Mouse (Mus musculus) skeletal muscle tissue, postnatal 0 days (tissue): ENCODE data around the gene Rps6kb2. TPM values are rescaled to one million over a fixed set of nuclear protein-coding genes. Genes with fewer than 3 reads are reported as not detected.

Source experiments
- polyA plus RNA-seq: library from polyadenylated mRNA; unstranded; fragments of >200 nt; fragmentation: Nextera tagmentation; extraction: Ambion mirVana; gene quantifications from 2 replicates; pipeline ENCODE4 v1.2.1, GENCODE M21; 2015

Gene Rps6kb2
- polyA plus RNA-seq = 42.6 and 42.9 TPM in 2 replicates

DNA sequence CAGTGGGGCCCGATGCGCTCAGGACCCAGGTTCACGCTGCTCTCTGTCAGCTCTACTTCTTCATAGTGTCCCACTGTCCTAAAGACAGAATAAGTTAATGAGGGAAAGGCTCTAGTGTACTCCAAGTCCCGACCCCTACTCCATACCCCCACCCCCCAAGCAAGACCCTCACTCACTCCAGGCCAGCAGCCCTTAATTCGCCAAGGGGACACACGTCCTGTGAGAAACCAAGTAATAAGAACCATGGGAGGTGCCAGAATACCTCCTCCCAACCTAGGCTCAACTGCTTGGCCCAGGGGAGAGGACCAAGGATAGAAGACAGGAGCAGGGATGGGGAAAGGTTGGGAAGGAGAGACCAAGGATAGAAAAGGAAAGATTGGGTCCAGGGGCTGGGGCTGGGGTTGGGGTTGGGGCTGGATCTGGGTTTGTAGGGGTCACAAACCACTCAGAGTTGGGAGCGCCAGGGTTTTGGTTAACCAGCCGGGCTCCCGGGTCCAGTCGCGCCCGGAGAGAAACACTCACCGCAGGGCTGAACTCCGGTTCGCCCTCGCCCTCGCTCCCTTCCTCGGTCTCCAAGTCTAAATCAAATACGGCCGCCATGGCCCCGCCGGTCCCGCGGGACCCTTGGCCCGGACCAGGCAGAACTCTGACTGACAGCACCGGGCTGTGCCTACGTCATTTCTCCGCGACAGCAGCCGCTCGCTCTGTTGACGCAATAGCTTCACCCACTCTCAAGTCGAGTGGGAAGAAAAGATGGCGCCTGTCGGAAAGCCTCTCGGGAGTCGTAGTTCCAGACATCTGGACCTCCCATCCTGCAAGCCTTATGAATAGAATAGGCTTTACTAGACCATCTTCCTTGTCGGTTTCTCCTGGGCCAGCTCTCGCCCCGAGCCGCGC, at the start of gene Rps6kb2:
TSS of gene Rps6kb2 (minus strand) at position 709 of the 897 bp plus-strand sequence.

DNA sequence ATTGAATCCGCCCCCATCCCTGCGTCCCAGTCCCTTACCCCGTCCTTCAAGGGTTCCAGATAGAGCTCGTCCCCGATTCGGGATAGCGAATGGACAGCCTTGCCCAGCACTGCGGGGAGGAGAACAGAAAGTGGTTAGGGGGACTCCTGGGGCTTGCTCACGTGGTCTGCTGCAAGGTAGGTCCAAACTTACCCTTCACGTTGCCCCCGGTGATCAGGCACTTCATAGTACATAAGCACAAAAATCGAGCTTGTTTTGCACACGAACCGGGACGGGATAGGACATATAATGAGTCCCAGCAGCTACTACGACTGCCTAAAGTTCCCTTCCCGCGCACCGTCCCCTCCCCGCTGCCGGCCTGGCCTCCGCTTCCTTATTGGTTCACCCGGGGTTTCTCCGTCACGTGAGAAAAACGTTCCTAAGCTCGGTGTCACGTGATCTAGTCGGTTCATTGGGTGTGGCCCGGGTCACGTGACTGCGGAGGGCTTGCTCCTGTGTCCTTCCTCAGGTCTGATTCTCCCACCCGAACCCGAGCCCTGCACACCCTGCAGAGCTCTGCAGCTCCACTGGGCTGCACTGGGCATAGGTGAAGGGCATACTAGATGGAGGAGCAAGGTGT, 38.2 kb upstream of the Rps6kb2 start, which contains the start of gene Rad9a:
TSS of gene Rad9a (minus strand) at position 372 of the 619 bp plus-strand sequence.

DNA sequence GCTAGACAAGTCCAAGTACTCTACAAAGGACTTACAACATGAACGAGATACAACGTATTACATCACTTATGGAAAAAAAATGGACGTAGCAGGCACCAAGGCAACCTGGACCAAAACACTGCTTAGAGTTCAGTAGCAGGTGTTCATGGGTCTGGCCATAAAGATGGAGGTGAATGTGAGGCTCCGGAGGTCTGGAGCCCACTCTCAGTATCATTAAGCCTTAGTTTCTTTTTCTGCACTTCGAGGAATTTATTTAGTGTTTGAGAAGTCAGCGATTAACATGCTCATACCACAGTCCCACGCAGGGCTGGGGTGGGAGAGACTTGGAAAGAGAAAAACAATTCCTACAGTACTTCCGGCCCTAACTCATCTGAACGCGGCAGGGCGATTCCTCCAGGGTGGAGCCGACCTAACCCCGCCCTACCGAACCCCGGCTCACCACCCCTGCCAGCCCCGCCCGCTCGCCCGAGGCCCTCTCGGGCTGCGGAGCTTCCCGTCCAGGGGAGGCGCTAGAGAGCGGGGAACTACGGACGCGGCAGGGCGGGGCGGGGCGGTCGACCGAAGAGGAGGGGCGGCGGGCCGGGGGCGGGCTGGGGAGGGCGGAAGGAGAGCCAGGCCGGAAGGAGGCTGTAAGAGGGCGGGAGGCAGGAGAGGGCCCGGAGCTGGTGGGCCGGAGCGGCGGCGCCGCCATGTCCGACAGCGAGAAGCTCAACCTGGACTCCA, 28.5 kb upstream of the Rps6kb2 start, which contains the start of gene Ppp1ca:
TSS of gene Ppp1ca (plus strand) at position 538 of the 723 bp plus-strand sequence.

DNA sequence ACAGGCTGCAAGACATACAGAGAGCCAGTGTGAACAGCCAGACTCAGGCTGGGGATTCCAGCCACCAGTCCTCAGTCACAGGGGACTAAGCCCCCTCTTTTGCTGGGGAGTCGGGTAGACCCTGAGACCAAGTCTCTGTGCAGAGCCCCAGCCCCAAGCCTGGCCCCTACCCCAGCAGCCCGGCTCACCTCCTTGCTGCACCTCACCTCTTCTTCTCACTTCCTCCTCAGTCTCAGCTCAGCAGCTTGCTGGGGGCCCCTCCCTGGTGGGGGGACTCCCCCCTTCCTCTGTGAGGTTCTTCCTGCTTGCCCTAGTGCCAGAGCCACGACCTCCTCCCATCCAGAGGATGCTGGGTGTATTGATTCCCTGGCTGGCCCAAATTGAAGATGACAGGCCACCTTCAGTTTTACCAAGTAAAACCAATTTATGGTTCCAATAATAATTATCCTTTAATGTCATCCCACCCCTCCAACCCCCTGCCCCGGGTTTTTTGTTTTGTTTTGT, 27.7 kb upstream of the Rps6kb2 start, which contains the start of gene Tbc1d10c:
TSS of gene Tbc1d10c (minus strand) at position 454 of the 504 bp plus-strand sequence.

DNA sequence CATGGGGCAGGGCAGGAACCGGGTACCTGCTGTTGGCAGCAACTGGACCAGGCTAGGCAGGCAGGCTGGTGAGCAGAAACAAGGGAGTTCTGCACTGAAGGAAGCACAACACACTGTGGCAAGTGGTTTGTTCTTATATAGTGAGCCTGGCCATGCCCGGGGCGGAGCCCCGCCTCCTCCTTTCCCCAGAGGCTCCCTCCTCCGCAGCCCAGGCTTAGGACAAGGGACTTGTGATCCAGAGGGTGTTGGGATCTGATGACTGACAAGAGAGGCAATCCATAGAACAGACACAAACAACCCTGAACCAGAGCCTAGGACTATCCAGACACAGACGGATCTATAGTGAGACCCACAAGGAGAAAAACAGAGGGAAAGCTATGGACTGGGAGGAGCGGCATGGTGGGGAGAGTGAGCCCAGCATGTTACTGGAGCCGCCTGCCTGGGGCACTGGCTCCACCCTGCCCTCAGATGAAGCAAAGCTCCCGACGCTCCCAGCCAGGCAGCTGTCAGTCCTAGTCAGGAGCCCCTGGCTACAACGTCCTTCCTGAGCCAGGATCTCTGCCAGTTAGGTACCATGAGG, 12.3 kb upstream of the Rps6kb2 start, which contains the start of gene Carns1:
TSS of gene Carns1 (minus strand) at position 112 of the 580 bp plus-strand sequence.

DNA sequence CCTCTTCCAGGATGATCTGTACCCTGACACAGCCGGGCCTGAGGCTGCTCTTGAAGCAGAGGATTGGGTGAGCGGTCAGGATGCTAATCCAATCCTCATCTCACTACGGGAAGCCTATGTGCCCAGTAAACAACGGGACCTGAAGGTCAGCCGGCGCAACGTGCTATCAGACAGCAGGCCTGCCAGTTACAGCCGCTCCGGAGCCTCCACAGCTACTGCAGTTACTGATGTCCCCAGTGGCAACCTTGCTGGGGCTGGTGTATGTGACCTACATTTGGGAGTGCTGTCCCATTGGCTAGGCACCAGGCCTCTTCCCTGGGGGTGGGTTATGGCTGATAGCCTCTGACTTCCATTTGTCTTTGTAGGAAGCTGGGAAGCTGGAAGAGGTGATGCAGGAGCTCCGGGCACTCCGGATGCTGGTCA, 9.9 kb downstream of the Rps6kb2 start, which contains the start of gene Ptprcap:
TSS of gene Ptprcap (plus strand) at position 373 of the 423 bp plus-strand sequence.

DNA sequence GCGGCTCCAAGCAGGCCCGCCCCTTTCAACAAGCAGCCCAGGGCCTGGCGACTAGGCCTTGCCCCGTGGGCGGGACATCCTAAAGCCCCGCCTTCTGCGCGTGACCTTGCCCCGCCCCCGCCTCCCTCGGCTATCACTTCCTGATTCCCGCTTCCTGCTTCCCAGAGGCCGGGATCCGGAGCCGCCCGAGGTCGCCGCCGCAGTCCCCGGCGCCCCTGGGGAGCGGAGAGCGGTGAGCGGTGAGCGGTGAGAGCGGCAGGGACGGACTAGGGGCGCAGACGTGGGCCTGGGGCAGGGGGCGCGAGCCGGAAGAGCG, 14.7 kb downstream of the Rps6kb2 start, which contains the start of gene Coro1b:
TSS of gene Coro1b (plus strand) at position 129 of the 316 bp plus-strand sequence.

DNA sequence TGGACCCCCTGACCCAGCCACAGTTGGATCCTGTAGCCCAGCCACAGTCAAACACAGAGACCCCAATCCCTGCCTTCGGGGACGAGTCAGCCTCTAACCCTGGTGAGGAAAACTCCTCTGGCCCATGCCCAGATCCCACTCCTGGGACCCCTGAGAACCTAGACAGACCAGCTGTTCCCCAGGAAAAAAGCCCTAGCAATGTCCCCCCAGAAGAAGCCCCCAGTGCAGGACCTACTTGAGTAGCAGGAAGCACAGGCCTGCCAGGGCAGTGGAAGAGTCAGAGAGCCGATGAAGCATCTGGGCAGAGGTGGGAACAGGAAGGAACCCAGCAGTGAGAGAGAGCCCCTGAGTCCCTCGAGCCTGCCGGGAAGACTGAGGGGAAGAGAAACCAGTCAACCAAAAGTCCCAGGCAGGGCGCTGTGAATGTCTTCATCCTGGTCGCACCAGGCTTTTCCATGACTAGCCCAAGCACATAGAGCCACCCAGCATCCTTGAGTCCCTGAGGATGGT, 19.3 kb downstream of the Rps6kb2 start, which contains the start of gene Cabp4:
TSS of gene Cabp4 (minus strand) at position 275 of the 510 bp plus-strand sequence.

DNA sequence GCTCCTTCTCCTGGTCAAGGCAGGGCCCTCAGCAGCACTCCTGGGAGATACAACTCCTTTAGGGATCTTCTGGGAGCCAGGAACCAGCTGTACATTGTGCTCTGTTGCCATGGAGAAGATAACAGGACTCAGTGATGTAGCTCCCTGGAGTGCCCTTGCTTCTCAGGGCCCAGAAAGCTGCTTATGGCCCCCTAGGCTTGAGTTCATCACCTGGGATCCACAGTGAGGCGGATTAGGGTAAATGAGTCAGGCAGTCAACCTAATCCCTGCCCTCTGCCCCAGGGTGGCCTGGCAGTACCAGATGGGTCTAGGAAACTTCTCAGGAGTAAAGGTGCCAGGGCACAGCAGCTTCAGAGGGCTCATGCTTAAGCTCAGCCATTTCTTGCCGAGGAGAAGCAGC, 23.7 kb downstream of the Rps6kb2 start, which contains the start of gene Gpr152:
TSS of gene Gpr152 (plus strand) at position 342 of the 400 bp plus-strand sequence.

DNA sequence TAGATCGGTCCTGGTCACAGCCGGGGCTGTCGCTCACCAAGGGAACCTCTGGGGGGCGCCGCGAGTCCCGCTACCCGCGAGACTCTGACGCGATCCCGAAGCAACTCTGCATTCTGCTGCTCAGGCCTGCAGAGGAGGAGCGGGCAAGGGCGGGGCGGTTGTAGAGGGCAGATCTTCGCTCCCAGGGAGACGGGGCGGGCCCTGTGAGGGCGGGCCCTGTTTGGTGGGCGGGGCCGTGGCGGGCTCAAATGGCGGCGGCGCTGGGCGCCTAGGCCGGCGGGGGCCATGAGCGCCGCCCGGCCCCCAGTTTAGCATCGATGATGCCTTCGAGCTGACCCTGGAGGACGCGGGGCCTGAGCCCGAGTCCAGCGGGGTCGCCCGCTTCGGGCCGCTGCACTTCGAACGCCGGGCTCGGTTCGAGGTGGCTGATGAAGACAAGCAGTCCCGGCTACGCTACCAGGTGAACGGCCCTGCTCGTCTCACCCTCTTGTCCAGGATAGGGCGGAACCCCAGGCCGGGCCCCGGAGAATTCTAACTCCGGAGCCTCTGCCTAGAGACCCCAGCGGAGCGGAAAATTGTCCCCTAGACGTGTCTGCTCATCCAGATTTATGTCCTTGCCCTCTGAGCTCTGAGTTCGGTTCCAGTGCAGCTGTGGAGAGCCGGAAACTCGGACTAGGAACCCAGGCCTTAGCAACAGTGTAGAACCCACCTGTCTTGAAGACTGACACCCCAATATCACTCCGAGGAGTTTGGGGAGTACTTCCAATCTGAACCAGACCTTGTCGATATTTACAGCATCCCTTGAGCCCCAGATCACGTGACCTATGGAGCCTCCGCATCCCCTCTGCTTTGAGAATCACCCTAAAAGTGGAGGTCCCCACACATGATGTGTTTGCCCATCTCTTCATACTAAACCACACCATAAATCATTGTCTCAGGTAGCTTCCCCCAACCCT, 37.1 kb downstream of the Rps6kb2 start, which contains the start of gene Aip:
TSS of gene Aip (minus strand) at position 118 of the 956 bp plus-strand sequence.

Other genes with a start within 250 kb of the Rps6kb2 start
- gene Aldh3b1, start 233.5 kb downstream of the Rps6kb2 start, polyA plus RNA-seq = 7.5 and 8.1 TPM in 2 replicates
- gene Unc93b1, start 228.2 kb downstream of the Rps6kb2 start, polyA plus RNA-seq = 20.6 and 25.5 TPM in 2 replicates
- 0.35 TPM in 1 of 2 replicates, not detected in the other for gene Aldh3b3, start 204.7 kb downstream of the Rps6kb2 start, polyA plus RNA-seq
- gene Aldh3b2, start 191.0 kb downstream of the Rps6kb2 start, polyA plus RNA-seq = 1.0 and 9.9 TPM in 2 replicates
- 10.8 and 13.3 TPM in 2 replicates for gene Acy3, start 176.8 kb downstream of the Rps6kb2 start, polyA plus RNA-seq
- gene Tbx10, start 170.6 kb downstream of the Rps6kb2 start, polyA plus RNA-seq = not detected in 2 replicates
- 39.5 and 49.5 TPM in 2 replicates for gene Nudt8, start 162.8 kb downstream of the Rps6kb2 start, polyA plus RNA-seq
- gene Gm49405, start 162.7 kb downstream of the Rps6kb2 start, polyA plus RNA-seq = 0.94 and 1.1 TPM in 2 replicates
- 1.6 and 2.5 TPM in 2 replicates for gene Doc2g, start 160.0 kb downstream of the Rps6kb2 start, polyA plus RNA-seq
- gene Ndufv1, start 150.5 kb downstream of the Rps6kb2 start, polyA plus RNA-seq = 413 and 450 TPM in 2 replicates
- gene Gstp1, start 125.4 kb downstream of the Rps6kb2 start, polyA plus RNA-seq = 271 and 284 TPM in 2 replicates
- gene Gstp2, start 117.3 kb downstream of the Rps6kb2 start, polyA plus RNA-seq = 11.0 and 11.1 TPM in 2 replicates
- 0.21 TPM in 1 of 2 replicates, not detected in the other for gene Gstp3, start 103.8 kb downstream of the Rps6kb2 start, polyA plus RNA-seq
- 1.3 and 1.5 TPM in 2 replicates for gene Cabp2, start 81.8 kb downstream of the Rps6kb2 start, polyA plus RNA-seq
- gene Cdk2ap2, start 66.2 kb downstream of the Rps6kb2 start, polyA plus RNA-seq = 38.7 and 45.9 TPM in 2 replicates
- 3.8 and 5.2 TPM in 2 replicates for gene Pitpnm1, start 63.4 kb downstream of the Rps6kb2 start, polyA plus RNA-seq
- 56.7 and 57.8 TPM in 2 replicates for gene Aip, start 37.5 kb downstream of the Rps6kb2 start, polyA plus RNA-seq
- gene Gpr152, start 23.6 kb downstream of the Rps6kb2 start, polyA plus RNA-seq = not detected in 2 replicates
- 0.14 and 1.5 TPM in 2 replicates for gene Cabp4, start 19.3 kb downstream of the Rps6kb2 start, polyA plus RNA-seq
- 67.6 and 99.9 TPM in 2 replicates for gene Coro1b, start 14.7 kb downstream of the Rps6kb2 start, polyA plus RNA-seq
- gene Ptprcap, start 9.8 kb downstream of the Rps6kb2 start, polyA plus RNA-seq = 2.1 and 2.3 TPM in 2 replicates
- gene Carns1, start 12.1 kb upstream of the Rps6kb2 start, polyA plus RNA-seq = 16.9 and 20.7 TPM in 2 replicates
- gene Tbc1d10c, start 27.9 kb upstream of the Rps6kb2 start, polyA plus RNA-seq = 5.1 and 6.7 TPM in 2 replicates
- gene Ppp1ca, start 28.7 kb upstream of the Rps6kb2 start, polyA plus RNA-seq = 660 and 721 TPM in 2 replicates
- gene Rad9a, start 38.3 kb upstream of the Rps6kb2 start, polyA plus RNA-seq = 10.2 and 10.8 TPM in 2 replicates
- gene Clcf1, start 50.9 kb upstream of the Rps6kb2 start, polyA plus RNA-seq = 0.51 and 0.85 TPM in 2 replicates
- not detected in 2 replicates for gene AC109138.7, start 51.0 kb upstream of the Rps6kb2 start, polyA plus RNA-seq
- gene Pold4, start 68.5 kb upstream of the Rps6kb2 start, polyA plus RNA-seq = 35.0 and 37.0 TPM in 2 replicates
- gene Ssh3, start 105.8 kb upstream of the Rps6kb2 start, polyA plus RNA-seq = 1.6 and 3.1 TPM in 2 replicates
- 0.84 and 0.95 TPM in 2 replicates for gene Ankrd13d, start 119.8 kb upstream of the Rps6kb2 start, polyA plus RNA-seq
- gene Grk2, start 142.9 kb upstream of the Rps6kb2 start, polyA plus RNA-seq = 6.6 and 7.6 TPM in 2 replicates
- 16.5 and 17.4 TPM in 2 replicates for gene Kdm2a, start 234.9 kb upstream of the Rps6kb2 start, polyA plus RNA-seq